Mouse (Mus musculus) heart, postnatal 4 days (tissue): ENCODE data around the gene Ahctf1. TPM values are rescaled to one million over a fixed set of nuclear protein-coding genes. Genes with fewer than 3 reads are reported as not detected.

Source experiments
- DNase-seq: peaks from one replicate; pipeline ENCODE4 v3.0.0; 2021
- total RNA-seq, 2 experiments: library from RNA; stranded (reverse); gene quantifications; 2 replicates each; pipeline ENCODE4 v1.2.3; 2021

Ahctf1 gene
- total RNA-seq, 2 experiments from 2014 or later, result 27.9 to 32.6 TPM

DNA sequence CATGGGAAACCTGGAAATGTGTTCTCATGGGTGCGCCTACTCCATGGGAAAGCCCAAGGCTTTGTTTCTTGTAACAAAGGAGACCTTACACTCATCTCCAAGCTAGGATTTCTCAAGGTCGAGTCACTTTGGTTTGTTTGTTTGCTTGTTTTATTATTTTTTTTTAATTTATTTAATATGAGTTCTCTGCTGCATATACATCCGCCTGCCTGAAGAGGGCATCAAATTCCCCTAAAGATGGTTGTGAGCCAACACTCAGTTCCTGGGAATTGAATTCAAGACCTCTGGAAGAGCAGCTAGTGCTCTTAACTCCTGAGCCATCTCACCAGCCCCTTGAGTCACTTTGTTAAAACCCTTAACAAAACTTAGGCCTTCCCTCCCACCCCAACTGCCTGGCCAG, 90.1 kb downstream of the Ahctf1 start:
- no peak for DNase-seq

- DNase-seq, result no peak
Observed at GRCm38 (mm10) chr1:179712658-179713057, 90.8 kb downstream of the Ahctf1 start.

- no peak for DNase-seq
Observed at GRCm38 (mm10) chr1:179710739-179711138, 92.7 kb downstream of the Ahctf1 start.

DNA sequence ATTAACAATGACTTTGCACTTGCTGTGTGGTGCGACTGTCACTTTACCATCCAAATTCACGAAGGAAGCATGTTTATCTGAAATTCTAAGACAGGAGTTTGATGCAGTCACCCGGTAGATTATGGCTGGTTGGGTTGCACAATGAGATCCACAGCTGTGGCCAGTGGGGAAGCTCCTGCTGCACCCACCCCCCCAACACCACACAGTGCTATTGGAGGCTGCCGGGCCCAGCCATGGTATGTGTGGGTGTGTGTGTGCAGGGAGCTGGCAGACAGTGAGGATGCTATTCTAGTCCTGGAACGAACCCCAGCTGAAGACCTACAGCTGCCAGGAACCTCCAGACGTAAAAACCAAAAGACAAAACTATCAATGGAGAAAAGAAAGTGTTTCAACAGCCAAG, 94.1 kb downstream of the Ahctf1 start:
- peak; percentile 69 for DNase-seq

DNA sequence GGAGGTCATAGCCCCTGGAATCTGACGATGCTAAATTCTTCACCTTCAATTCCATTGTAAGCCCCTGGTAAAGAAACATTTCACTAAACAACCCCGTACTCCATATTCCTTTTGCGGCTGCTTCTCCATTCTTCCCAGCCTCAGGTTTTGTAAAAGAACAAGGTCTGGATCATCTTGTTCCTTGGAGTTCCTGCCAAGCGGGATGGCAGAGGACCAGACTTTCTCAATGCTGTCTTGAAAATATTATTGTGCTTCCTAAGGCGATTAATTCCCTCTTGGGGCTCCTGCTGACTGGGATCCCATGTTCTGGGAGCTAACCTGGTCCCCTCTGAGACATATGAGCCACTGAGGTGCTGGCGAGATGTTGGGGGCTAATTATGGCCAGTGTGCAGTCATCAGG, 98.3 kb downstream of the Ahctf1 start:
- no peak for DNase-seq

- no peak for DNase-seq
Observed at GRCm38 (mm10) chr1:179704150-179704549, 99.3 kb downstream of the Ahctf1 start.

Other genes with a start within 250 kb of the Ahctf1 start
- gene Sccpdh, start 135.5 kb downstream of the Ahctf1 start, total RNA-seq, result 10 to 100 TPM; 65.1 to 70.9 TPM
- under 1 TPM; 0.12 to 0.14 TPM for gene Kif28, start 58.4 kb downstream of the Ahctf1 start, total RNA-seq
- not detected for gene Gm10518, start 304 bp downstream of the Ahctf1 start, total RNA-seq
- 10 to 100 TPM; 67.1 to 70.3 TPM for gene Cdc42bpa, start 156.8 kb upstream of the Ahctf1 start, total RNA-seq